Mouse (Mus musculus): ENCODE measurements around the gene Sorbs1.
A peak's percentile ranks its signal among the peaks of the same experiment; 100 is the strongest.

Gene Sorbs1

DNA sequence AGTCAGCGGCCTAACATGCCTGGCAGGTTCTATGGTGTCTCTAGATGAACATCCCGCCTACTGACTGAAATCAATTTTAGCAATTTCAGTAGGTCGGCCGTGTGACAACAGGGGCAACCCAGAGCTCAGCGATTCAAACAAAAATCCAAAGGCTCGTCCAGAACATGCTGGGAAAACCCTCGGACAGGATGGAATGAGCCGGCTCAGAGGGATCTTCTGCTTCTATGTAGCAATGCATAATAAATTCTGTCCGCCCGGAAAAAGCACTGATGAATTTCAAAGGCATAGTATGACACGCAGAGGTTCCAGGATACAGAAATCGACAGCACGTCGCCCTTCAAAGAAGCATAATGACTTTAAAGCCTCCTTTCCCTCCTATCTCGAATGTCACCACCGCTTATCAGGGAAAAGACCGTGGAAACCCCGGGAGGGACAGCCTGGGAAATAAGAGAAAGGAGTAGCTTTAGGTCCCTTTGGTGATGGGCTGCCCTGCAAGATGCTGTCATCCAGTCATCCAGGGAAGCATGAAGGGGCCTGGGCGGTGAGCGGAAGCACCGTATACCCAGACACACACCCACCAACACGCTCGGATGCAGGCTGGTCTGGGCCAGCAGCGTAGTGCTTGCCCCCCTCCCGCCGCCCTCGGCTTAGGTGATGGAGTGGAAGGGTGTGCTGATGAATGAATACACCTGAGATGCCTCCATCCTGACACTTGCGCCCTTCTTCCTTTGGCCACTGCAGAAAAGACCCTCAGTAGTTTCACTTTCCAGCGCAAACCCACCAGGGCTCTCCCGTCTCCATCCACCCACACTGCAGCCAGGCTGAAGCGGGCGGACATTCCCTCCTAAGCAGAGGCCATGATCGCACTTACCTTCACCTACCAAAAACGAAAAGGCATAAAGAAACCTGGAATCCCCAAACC, 818 bp downstream of the Sorbs1 start:
- DNase-seq, result peak in 1 of 2 experiments; percentile 50

DNA sequence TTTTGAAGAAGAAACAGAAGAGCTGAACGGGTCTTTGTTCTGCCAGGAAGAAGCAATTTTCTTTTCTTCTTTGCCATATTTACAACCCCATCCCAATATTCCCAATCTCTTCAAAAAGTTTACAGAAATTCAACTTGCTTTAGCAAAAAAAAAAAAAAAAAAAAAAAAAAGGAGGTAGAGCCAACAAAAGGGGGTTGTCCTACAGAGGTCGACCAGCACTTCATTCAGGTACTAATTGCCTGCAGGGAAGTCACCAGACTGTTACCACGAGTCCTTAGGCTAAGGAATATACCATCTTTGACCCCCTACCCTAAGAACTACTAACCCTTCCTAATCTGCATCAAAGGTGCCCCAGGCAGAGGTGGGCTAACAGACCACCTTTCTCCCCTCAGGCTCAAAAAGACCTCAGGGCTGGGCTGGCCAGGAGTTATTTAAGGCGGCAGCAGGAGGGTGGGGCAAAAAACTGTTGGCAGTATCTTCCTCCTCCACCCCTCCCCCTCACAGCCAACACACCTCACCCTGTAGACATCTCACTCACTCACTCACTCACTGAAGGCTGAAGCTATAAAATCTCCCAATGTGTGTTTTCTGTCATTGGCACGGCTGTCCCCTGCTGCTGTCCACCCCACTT, 1.8 kb downstream of the Sorbs1 start:
- DNase-seq, result peak in 1 of 2 experiments; percentile 34

DNA sequence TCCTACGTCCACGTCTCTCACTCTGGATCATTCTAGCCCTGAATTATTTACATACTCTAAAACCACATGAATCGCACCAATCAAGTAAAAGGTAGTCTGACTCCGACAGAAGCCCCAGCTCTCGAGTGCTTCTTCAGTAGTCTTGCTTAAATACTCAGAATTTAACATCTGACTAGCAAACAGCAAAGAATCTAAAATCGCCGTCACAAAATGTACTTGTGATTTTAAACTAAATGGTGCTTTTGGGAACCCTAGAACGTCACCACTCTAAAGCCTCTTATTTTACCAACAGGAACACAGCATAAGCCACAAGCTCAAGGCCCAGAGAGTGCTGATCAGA, 2.5 kb downstream of the Sorbs1 start:
- no peak for DNase-seq

DNA sequence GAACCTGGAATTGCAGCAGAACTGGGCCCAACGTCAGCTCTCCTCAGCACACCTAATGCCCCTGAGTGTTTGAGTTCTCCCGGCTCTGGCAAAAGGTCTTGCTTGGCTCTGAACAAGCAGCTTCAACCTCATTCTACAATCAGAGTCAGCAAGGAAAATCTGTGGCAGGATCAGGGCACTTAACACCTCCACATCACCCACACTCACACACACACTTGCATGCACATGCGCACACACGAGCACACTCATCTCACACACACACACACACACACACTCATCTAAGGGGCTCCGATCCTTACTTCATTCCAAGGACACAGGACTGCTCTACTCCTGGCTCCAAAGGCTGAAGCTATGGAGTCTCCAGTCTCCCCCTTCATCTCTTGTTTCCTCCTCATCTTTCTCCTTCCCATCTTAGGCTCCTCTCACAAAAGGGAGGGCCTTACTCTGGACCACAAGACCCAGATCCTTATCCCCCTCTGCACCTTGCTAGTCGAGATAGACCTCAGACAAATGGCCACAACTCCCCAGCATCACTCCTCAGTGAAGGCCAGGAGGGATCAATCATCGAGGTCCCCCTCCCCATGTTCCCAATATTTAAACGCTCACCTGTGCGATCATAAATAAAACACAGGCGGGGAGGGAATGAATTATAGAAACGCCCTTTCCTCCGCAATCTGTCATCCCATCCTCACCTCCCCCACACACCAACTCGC, 3.0 kb downstream of the Sorbs1 start:
- no peak for DNase-seq

DNA sequence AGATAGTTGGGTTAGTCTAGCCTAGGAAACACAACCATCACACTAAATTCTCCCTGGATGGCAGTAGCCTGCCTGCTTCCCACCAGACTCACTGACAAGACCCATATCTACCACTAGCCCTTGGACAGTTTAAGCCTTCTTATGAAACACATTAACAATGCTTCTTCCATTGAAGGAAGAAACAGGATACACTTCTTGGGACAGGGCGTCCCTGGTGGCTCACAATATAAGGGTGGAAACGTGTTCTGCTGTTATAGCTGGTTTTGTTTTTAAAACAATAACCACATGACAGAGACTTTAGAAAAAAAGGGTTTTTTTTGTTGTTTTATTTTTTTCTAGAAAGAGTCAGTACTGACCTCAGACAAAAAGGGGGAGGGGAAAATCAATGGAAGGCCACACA, 4.3 kb downstream of the Sorbs1 start:
- DNase-seq, result no peak

DNA sequence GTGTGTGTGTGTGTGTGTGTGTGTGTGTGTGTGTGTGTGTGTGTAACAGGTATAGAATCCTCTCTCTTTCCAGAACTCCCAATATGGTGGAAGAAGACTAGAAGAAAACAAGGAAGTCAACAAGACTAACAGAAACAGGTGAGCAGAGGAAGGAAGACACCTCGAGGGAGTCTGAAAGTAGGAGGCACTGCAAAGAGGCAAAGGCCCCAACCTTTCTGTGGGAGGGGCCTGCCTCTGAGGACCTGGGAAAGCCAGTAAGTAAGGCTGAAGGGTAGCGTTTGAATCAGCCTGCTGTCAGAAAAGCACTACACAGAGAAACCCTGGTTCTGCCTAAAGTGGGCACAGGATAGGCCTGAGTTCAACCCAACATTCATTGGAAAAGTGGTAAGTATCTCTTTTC, 4.7 kb downstream of the Sorbs1 start:
- DNase-seq, result no peak

DNA sequence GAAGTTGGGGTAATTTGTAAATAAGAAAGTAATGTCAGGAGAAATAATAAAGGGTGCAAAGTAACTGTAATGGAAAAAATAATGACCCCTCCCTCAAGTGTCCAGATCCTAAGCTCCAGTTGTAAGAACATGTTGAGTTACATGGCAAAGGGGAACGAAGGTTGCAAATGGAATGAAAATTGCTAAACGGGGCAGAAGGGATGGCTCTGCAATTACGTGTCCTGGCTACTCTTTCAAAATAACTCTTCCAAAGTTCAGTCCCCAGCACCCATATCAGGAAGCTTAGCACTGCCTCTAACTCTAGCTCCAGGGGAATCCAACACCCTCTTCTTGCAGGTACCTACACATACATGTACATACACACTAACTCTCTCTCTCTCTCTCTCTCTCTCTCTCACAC, 6.6 kb downstream of the Sorbs1 start:
- no peak for DNase-seq

DNA sequence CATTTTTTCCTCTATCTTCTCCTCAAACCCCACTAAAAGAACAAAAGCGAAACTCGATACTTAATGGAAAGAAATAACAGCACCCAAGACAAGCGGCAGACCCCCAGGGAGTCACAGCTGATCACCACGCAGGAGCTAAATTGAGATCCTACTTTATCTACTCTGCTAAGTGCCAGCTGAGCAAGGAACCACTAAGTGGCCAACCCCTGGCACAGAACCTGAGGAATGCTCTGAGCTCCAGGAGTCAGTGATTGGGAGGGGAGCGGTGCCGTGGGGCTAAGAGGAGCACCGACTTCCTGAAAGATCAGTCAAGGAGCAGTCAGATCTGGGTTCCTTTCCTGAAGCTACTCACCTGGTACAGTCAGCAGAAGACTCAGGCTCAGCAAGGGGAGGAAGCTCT, 9.2 kb downstream of the Sorbs1 start:
- no peak for DNase-seq

DNA sequence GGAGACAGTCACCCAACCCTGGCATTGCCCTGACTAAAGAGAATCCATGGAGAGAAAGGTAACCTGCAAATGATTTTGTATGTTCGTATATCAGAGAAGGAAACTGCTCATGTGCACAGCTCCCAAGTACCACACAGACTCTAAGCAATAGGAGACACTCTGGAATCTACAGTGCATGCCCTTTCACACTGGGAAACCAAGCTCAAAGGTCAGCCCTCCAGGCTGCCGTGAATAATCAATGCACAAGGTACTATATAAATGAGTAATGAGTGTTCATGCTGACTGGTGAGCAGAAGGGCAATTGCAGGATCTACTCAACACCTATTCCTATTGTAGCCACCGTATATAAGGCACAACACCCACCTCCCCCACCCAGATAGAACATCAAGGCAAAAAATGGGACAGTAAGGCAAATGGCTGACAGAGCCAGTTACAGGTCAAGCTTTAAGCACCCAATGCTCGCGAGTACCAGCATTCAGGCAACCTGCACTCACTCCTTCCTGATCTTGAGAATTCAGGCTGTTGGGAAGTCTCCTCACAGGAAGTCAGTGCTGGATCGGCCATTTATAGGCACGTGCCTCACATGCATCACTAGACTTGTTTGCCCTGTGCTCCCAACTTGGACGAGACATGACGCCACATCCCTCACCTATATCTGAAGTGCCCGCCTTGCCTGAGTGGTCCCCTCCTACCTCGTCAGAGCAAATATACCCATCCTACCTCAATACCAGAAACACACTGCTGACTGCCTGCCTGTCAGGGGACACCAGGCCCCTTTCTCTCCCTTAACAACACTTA, 13.4 kb downstream of the Sorbs1 start:
- peak; percentile 56 to 64 for DNase-seq

DNA sequence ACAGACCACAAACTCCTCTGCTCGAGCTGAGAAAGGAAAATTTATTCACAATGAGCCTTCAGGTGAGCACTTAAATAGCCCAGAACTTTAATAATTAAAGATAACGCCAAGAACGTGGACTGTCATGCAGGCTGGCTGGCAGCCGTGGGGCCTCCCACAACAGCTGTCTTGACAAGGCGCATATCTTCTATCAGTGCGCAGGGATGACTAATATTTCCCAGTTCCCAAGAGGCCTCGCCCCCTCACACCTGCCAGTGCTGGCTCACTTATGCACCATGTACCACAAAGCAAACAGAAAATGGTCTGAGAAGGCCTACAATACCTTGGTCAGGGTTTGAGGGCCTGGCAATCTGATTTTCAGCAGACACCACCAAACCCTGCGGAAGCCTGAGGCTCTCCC, 14.4 kb downstream of the Sorbs1 start:
- DNase-seq, result no peak

DNA sequence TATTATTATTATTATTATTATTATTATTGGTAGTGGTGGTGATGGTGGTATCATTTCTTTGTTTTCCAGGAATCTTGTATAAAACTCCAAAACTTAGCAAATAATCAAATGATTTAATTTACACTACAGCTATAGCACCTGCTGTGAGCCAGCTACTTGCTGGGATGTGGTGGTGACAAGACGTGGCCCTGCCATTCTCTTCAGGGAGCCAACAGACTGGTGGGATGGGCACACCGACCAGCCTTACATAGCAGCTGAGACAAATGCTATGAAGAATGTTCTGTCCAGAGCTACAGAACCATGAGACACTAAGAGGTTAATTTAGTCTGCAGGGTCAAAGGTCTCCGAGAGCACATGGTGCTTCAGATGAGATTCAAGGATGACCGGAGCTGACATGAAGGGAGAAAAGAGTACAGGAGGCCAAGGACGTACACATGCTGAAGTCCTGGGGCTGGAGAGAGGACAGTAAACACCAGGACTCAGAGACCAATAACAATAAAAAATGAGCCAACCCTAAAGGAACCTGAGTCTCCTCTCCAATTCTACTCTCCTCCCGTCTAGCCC, 15.3 kb downstream of the Sorbs1 start:
- DNase-seq, result peak; percentile 47 to 66

DNA sequence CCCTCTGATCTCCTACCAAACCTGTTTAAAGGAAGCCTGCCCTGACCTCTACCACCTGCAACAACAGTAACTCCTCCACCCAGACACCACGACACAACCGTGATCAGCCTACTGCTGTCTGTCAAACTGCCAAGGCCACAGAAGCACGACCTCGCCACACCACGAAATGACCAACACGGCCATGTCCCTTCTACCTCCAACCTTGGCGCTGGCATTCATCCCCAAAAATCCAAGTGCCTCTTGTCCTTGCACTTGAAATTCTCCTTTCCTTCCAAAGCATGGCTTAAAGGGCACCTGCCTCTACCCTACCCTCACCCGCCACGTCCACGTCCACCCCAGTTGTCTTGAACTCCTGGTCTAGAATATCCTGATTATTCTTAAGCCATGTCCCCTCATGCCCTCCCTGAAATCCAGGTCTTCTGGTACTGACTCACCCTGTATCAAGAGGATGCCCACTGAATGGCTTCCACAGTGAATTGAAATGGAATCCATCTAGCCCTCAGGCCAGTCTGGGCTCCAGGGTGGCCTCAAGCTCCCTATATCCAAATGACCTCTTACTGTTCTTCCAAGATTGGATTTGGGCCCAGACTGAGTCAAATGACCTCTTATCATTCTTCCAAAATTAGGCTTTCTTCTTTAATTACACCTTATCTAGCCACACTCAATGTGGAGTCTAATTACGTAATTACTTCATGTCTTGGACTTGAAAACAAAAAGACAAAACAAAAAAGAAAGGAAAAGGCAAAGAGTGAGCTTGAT, 16.9 kb downstream of the Sorbs1 start:
- no peak for DNase-seq

DNA sequence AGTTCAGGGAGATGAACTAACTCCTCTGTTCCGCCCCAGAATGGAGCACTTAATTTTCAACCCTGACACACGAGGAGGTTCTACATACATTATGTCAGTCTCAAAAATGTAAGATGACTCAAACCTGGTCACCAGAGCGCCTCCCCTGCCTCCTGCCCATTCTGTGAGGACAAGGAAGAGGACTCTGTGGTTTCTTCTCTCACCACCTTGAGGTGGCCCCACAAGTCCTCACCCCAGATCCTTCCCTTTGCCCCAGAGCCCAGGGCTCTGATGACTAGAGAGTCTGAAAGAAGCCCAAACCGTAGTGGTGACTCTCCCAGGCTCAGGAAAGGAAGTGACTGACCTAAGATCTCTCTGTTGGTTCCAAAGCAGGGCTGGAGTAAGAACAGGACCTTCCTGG, 17.5 kb downstream of the Sorbs1 start:
- DNase-seq, result no peak

DNA sequence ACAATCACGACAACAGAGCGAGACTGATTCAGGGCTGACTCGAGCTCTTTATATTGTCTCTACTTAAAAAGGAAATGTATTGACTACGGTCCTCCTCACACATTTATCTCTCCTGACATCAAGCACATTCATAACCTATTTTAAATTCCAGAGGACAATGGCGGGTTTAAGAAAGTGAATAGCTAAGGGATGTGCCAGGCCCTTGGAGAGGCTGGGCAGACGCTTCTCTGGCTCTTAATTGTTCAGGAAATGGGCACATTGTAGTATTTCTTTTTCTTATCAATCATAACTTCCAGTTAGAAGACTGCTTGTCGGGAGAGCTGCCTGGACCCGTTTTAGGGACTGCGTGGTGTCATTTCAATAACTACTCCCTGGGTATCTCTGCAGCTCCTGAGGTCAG, 20.7 kb downstream of the Sorbs1 start:
- no peak for DNase-seq

DNA sequence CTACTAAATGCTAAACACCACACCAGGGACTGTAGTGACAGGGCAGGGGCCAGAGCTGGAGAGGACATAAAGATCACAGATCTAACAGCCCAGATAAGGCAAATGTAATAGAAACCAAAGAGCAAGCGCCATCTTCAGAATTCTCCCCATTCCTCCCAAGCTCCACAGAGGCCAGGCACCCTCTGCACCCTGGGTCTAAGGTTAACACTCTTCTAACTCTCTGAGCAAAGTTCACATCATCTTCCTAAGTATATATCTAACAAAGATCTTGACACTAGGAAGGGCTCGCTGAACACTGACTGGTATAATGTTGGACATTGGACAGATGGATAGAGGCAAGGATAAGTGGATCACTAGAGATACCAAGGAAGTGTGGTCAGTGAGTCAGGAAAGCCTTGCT, 22.1 kb downstream of the Sorbs1 start:
- DNase-seq, result peak; percentile 41 to 59

DNA sequence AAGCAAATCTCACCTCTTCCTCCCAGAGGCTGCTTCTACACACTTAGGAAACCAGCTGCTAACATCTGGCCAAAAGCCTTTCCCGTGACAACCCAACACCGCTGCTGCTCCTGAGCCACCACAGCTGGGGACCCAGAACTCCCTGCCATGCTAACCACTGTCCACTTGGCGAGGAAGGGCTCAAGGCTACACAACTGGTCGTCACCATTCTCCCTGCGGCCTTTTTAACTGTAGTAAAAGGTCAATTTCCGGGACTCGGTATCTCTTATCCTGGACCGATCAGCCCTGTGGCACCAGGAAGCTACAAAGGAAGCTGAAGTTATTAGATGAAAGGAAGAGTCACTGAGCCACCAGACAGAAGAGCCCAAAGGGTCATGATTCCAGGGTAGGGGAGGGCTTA, 22.8 kb downstream of the Sorbs1 start:
- peak; percentile 31 to 58 for DNase-seq

DNA sequence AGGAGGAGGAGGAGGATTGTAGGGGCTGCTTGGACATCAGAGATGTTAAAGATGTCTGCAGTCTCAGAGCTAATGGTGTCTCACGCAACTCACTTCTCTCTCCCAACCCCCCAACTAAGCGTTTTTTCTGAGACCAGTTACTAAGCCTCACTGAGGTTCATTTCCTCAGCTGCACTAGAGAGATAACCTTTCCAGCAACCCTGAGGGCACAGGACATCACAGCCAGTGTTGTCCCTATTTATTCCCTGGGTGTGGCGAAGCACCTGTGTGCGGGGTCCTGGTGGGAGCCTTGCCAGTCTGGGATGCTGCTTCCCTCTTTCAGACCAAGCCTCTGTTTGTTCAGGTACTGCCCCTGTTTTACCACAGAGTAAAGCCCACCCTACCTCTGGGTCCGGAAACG, 23.9 kb downstream of the Sorbs1 start:
- no peak for DNase-seq

DNA sequence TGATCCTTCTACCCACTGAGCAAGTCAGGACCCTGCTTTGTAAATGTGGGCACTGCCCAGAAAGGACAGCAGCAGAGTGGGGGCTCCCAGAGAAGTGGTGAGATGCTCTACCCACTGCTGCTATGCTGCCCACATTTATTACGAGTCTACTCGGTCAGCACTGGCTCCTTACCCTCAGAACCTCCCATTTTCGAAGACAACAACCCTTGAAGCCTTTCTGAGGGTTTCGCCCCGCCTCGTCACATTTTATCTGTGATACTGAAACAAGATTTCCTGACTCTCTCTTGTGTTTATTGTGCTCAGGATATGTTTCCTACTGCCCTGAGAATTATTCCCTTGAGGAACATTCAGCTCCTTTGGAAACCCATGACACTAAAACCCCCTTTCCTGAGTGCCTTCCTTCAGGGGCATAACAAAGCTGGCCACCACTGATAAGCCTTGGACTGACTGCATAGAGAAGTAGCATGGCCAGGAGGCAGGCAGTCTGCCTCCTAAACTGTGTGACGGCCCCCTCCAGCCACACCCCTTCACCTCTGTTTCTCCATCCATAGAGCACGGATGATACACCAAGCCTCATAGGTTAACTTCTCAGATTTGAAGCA, 24.6 kb downstream of the Sorbs1 start:
- no peak for DNase-seq

DNA sequence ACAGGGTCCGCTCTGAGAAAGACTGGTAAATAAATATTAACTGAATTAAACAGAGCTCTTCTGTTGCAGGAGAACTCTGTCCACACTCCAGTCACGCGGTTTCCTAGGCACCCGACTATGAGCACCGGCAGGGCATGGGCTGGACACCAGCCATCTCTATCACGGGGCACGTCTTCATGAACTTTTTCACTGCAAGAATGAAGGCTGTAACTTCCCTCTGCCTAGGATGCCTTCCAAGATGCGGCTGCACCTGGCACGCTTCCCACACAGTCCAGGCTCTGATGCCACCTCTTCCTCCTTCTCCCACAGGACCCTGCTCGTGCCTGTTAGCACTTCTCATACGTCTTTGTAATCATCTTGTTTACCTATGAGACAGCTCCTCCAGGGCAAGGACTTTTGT, 26.0 kb downstream of the Sorbs1 start:
- peak; percentile 95 to 96 for DNase-seq

DNA sequence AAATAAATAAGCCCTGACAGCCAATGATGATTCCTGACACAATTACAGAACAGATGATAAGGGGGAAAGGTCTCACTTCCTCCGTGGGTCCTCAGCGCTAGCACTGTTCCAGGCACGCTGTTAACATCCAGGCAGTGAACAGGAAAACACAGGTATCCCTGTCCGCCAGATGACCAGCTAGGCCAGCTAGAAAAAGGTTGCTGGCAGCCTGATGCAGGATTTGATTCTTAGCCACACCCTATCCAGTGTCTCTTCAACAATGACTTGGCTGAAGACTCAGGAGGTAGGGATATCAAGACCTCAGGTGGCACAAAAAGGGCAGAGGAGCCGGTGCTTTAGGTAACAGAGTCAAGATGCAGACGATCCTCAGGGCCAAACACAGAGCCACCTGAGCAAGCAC, 32.5 kb downstream of the Sorbs1 start:
- no peak for DNase-seq

DNA sequence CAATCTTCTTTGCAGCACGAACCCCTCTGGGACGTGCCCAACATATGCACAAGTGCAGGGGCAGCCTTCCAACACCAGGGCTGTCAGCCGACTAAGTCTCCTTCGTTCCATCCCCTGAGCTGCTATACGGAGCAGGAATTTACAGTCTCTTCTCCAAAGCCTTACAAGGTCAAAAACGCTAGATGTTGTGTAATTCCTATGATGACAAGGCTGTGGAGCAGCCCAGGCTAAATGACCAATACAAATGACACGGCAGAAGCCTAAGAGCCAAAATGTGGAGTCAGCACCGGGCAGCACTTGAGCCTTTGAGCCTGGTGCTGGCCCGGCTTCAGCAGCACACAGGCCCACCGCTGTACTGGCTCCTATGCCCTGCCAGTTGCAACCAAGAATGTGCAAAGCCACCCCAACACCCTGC, 35.4 kb downstream of the Sorbs1 start:
- DNase-seq, result peak; percentile 63 to 71

Measured in kidney, postnatal 36 days (tissue).